Mouse (Mus musculus) hindbrain, embryonic 14.5 days (tissue): Measurements from ENCODE around the gene Cdkn2d. TPM values are rescaled to one million over a fixed set of nuclear protein-coding genes. Genes with fewer than 3 reads are reported as not detected.

Source experiments
- ATAC-seq: fragments of 200-750 bp; cut with Nextera tagmentation; 2 replicates; pipeline ENCODE4 v1.8.0; 2017; ENCODE audit warnings: moderate number of reproducible peaks, mild to moderate bottlenecking, moderate TSS enrichment, moderate library complexity; ENCODE audit not compliant: low FRiP score
- DNase-seq: peaks from one replicate; pipeline ENCODE4 v3.0.0-alpha.2; 2015; ENCODE audit warnings: low spot score
- H3K27ac ChIP-seq: fragments of 300-500 bp; sonication (generic); 2 replicates; pipeline ENCODE4 v1.5.1; 2014; ENCODE audit warnings: mild to moderate bottlenecking, moderate library complexity
- H3K27me3 ChIP-seq: fragments of 300-500 bp; sonication (generic); 2 replicates; pipeline ENCODE4 v1.6.1; 2014; ENCODE audit warnings: mild to moderate bottlenecking, low read length, mixed read lengths; ENCODE audit not compliant: control insufficient read depth, insufficient read depth
- H3K36me3 ChIP-seq: fragments of 300-500 bp; sonication (generic); replicated peaks from 2 replicates; pipeline ENCODE4 v1.6.1; 2014; ENCODE audit not compliant: control insufficient read depth, insufficient read depth
- H3K4me1 ChIP-seq: fragments of 300-500 bp; sonication (generic); replicated peaks from 2 replicates; pipeline ENCODE4 v1.6.1; 2014; ENCODE audit warnings: antibody characterized with exemption, low read length, mixed read lengths; ENCODE audit not compliant: control insufficient read depth, insufficient read depth
- H3K4me2 ChIP-seq: fragments of 300-500 bp; sonication (generic); replicated peaks from 2 replicates; pipeline ENCODE4 v1.6.1; 2014; ENCODE audit warnings: mild to moderate bottlenecking, moderate library complexity
- H3K4me3 ChIP-seq: fragments of 300-500 bp; sonication (generic); replicated peaks from 2 replicates; pipeline ENCODE4 v1.5.1; 2014; ENCODE audit warnings: mild to moderate bottlenecking, low read length
- H3K9ac ChIP-seq: fragments of 300-500 bp; sonication (generic); 2 replicates; pipeline ENCODE4 v1.6.1; 2014
- H3K9me3 ChIP-seq: fragments of 300-500 bp; sonication (generic); 2 replicates; pipeline ENCODE4 v1.6.1; 2016; ENCODE audit warnings: low read length; ENCODE audit not compliant: control insufficient read depth
- whole genome bisulfite sequencing: fragments of 180-500 bp; shearing (Covaris S2); extraction: QIAGEN DNeasy Blood & Tissue Kit; methylation state at CpG from one replicate; pipeline ENCODE4 v1.1.7; 2014; 5-methylcytosine and 5-hydroxymethylcytosine counted together
- polyA plus RNA-seq: library from polyadenylated mRNA; unstranded; fragments of >200 nt; fragmentation: Nextera tagmentation; extraction: Ambion mirVana; gene quantifications from 2 replicates; pipeline ENCODE4 v1.2.1, GENCODE M21; 2014

Cdkn2d gene
- polyA plus RNA-seq, 1 experiment from 2014 or later = 107 TPM

DNA sequence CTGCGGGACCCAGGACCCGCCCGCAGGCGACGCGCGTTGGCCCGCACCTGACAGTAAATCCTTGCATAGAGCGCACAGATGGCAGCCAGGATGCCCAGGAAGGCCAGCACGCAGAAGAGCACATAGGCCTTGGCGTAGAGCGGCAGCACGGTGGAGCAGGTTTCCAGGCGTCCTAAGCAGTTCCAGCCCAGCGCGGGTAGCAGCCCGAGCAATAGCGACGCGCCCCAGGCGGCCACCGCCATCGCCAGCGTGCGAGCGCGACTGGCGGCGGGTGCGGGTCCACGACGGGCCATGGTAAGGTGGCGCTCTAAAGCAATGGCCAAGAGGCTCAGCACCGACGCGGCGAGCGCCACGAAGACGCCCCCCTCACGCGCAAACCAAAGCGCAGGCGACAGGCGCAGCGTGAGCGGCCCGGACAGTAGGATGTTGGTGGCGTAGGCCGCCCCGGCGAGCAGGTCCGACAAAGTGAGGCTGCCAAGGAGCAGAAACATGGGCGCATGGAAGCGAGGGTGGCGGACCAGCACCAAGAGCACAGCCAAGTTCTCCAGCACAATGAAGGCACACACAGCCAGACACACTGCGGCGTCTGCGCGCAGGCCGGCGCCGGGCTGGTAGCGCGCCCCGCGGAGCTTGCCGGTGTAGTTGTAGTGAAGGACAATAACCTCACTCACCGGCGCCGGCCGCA, 46.6 kb downstream of the Cdkn2d start:
- H3K9ac ChIP-seq = peak overlapping the region; percentile 61
- H3K27ac ChIP-seq = peak overlapping the region; percentile 57
- H3K27me3 ChIP-seq = peaks cover 72% of the 10 kb centered on the region
- H3K36me3 ChIP-seq = no peaks in the 10 kb centered on the region
- no peaks in the 10 kb centered on the region for H3K9me3 ChIP-seq
- WGBS = under 1% methylated on average over 72 of the region's 72 CpGs
- peak overlapping the region; percentile 44 for H3K4me3 ChIP-seq
- peak; percentile 63 for ATAC-seq
- H3K4me1 ChIP-seq = peaks cover 15% of the 10 kb centered on the region; the same call in 1 of the 2 replicates
- peak overlapping the region; percentile 83 for H3K4me2 ChIP-seq
- peak; percentile 52 for DNase-seq

DNA sequence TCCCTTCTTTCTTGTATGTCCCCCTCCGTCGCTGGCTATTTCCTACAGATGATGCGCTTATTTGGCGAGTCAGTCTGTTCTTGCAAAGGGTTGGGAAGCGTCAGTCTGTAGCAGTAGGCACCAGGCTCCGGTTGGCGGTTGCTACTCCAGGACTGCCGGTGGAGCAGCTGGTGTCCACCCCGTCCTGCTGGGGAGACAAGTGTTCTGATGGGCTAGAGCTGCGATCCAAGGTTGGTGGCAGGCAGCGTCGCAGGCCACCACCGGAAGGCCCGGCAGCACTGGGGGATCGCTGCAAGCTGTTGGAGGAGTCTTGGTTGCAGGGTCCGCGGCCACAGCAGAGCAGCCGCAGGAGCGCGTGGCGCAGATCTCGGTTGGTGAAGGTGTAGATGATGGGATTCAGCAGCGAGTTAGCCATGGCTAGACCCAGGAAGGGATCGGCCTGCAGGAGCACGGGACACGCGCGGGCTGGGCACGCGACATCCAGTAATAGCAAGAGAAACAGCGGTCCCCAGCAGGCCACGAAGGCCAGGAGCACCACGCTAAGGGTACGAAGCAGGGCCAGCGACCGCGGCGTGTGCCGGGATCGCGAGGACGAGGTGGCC, 47.3 kb downstream of the Cdkn2d start:
- H3K27me3 ChIP-seq = peaks cover 65% of the 10 kb centered on the region
- WGBS = 4% methylated on average over 42 of the region's 42 CpGs

DNA sequence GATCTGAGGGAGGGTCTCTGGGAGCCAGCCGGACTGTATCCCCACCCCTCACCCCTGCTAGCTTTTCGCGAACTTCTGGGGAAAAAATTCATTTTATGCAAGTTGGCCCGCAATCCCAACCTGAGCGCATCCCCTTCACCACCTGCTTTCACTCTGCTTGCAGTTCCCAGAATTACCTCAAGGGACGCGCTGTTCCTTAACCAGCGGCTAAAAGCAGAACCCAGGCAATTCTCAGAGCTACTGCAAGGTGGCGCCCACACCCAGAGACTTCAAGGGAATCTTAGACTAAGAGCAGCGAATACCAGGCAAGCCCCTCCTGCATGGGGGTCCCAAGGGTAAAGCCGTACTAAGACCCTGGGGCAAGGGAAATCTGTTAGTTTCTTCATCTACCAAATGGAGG, 49.9 kb downstream of the Cdkn2d start:
- no peaks in the 10 kb centered on the region for H3K9me3 ChIP-seq
- DNase-seq (peak; percentile 84), ATAC-seq (no peak)
- no peak overlapping the region for H3K4me2 ChIP-seq
- H3K36me3 ChIP-seq = no peaks in the 10 kb centered on the region; the same call in 1 of the 2 replicates
- peaks cover 25% of the 10 kb centered on the region for H3K4me1 ChIP-seq
- peaks cover 43% of the 10 kb centered on the region for H3K27me3 ChIP-seq
- H3K4me3 ChIP-seq = no peak overlapping the region
- no peak overlapping the region for H3K27ac ChIP-seq
- WGBS = 2% methylated on average over 11 of the region's 11 CpGs
- no peak overlapping the region for H3K9ac ChIP-seq

More for the DNA sequence above, 47.3 kb downstream of the Cdkn2d start:
- Histone ChIP-seq H3K27ac (peak overlapping the region; percentile 57), H3K4me3 (peak overlapping the region; percentile 44), H3K36me3 (no peaks in the 10 kb centered on the region), H3K9me3 (no peaks in the 10 kb centered on the region), H3K9ac (peak overlapping the region; percentile 61), H3K4me2 (peak overlapping the region; percentile 83), H3K4me1 (peaks cover 15% of the 10 kb centered on the region; the same call in 1 of the 2 replicates)
- no peak for DNase-seq
- no peak for ATAC-seq

DNA sequence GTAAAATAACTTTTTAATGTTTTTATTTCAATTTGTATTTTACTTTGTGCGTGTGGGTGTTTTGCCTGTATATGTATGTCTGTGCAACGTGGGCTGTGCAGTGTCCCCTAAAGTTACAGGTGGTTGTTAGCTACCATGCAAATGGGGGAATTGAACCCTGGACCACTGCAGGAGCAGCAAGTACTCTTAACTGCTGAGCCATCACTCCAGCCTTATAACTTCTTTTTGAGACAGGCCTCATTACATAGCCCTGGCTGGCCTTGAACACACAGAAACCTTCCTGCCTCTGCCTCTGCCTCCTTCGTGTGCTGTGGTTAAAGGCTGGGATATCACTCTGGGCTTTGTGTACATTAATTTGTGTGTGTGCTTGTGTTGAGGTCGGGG, 51.8 kb downstream of the Cdkn2d start:
- H3K36me3 ChIP-seq = peaks cover 10% of the 10 kb centered on the region
- peak overlapping the region; percentile 92 for H3K4me3 ChIP-seq
- H3K9me3 ChIP-seq = no peaks in the 10 kb centered on the region
- DNase-seq (no peak), ATAC-seq (no peak)
- H3K4me1 ChIP-seq = peaks cover 28% of the 10 kb centered on the region
- H3K9ac ChIP-seq = peak overlapping the region; percentile 98
- peak overlapping the region; percentile 65 for H3K4me2 ChIP-seq
- 35% methylated on average over 4 of the region's 4 CpGs for WGBS
- H3K27me3 ChIP-seq = peaks cover 25% of the 10 kb centered on the region
- no peak overlapping the region for H3K27ac ChIP-seq

DNA sequence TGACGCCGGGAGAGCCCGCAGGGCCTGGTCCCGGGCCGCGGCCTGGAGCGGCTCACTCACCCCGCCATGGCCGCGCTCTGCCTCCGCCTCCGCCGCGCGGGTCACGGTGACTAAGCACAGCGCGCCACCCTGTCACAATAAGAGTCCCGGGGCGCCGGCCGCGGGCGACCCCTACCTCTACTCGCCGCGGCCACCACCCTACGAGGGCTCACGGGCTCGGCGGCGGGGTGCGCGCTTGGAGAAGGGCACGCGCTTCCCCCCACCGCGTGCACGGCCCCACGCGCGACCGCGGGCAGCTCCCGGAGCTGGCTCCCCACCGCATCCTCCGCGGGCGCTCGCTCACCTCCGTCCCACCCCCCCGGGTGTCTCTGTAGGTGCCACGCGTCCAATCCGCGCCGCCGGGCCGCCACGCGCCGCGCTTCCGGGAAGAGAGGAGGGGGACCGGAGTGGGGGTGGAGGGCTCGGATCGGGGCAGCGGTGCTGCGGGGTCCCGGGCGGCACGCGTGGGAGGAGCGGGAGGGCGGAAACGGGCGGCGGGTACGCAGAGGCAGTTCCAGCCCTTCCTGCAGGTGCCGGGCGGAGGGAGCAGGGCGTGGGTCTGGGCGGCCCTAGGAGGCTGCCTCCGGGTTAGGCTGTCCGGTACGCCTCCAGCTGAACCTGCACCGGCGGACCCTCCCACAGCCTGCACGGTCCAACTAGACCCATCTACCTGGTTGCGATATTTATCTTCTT, 52.3 kb downstream of the Cdkn2d start, which contains the start of gene Keap1:
TSS of gene Keap1 (minus strand) at position 629 of the 732 bp plus-strand sequence.
- WGBS = under 1% methylated on average over 80 of the region's 90 CpGs
- peak; percentile 86 for ATAC-seq
- H3K4me1 ChIP-seq = peaks cover 22% of the 10 kb centered on the region

More for the DNA sequence above, 52.3 kb downstream of the Cdkn2d start, which contains the start of gene Keap1:
- peaks cover 15% of the 10 kb centered on the region for H3K36me3 ChIP-seq
- H3K4me3 ChIP-seq = peak within 1 kb of the TSS; percentile 92
- H3K27ac ChIP-seq = peak within 1 kb of the TSS; percentile 90
- H3K4me2 ChIP-seq = peak within 1 kb of the TSS; percentile 65
- H3K27me3 ChIP-seq = peaks cover 19% of the 10 kb centered on the region
- DNase-seq = peak; percentile 71
- H3K9ac ChIP-seq = peak within 1 kb of the TSS; percentile 98
- H3K9me3 ChIP-seq = no peaks in the 10 kb centered on the region

Other genes with a start within 250 kb of the Cdkn2d start
- 1.0 and 2.0 TPM in 2 replicates for gene Zglp1, start 224.3 kb downstream of the Cdkn2d start, polyA plus RNA-seq
- gene Gm49373, start 218.3 kb downstream of the Cdkn2d start, polyA plus RNA-seq = 1.2 and 2.4 TPM in 2 replicates
- gene Fdx1l, start 217.8 kb downstream of the Cdkn2d start, polyA plus RNA-seq = 67.0 and 72.0 TPM in 2 replicates
- gene Gm38431, start 199.4 kb downstream of the Cdkn2d start, polyA plus RNA-seq = 0.95 and 1.6 TPM in 2 replicates
- gene Raver1, start 199.4 kb downstream of the Cdkn2d start, polyA plus RNA-seq = 35.2 and 37.6 TPM in 2 replicates
- 7.3 and 8.4 TPM in 2 replicates for gene Tyk2, start 160.2 kb downstream of the Cdkn2d start, polyA plus RNA-seq
- gene Cdc37, start 141.4 kb downstream of the Cdkn2d start, polyA plus RNA-seq = 192 and 215 TPM in 2 replicates
- gene Pde4a, start 125.7 kb downstream of the Cdkn2d start, polyA plus RNA-seq = 28.8 and 35.5 TPM in 2 replicates
- gene Keap1, start 52.0 kb downstream of the Cdkn2d start, polyA plus RNA-seq = 39.3 and 43.6 TPM in 2 replicates
- 3.9 and 4.1 TPM in 2 replicates for gene S1pr5, start 43.0 kb downstream of the Cdkn2d start, polyA plus RNA-seq
- gene Atg4d, start 26.1 kb downstream of the Cdkn2d start, polyA plus RNA-seq = 38.1 and 46.9 TPM in 2 replicates
- gene Kri1, start 3.4 kb downstream of the Cdkn2d start, polyA plus RNA-seq = 11.2 and 15.6 TPM in 2 replicates
- 1.8 and 2.2 TPM in 2 replicates for gene Ap1m2, start 20.9 kb upstream of the Cdkn2d start, polyA plus RNA-seq
- 58.4 and 62.3 TPM in 2 replicates for gene Slc44a2, start 29.3 kb upstream of the Cdkn2d start, polyA plus RNA-seq
- 188 and 201 TPM in 2 replicates for gene Ilf3, start 76.5 kb upstream of the Cdkn2d start, polyA plus RNA-seq
- gene Qtrt1, start 120.4 kb upstream of the Cdkn2d start, polyA plus RNA-seq = 39.3 and 39.7 TPM in 2 replicates
- gene Dnm2, start 133.5 kb upstream of the Cdkn2d start, polyA plus RNA-seq = 58.3 and 60.7 TPM in 2 replicates
- 46.3 and 51.1 TPM in 2 replicates for gene Tmed1, start 218.8 kb upstream of the Cdkn2d start, polyA plus RNA-seq
- 0.99 and 2.0 TPM in 2 replicates for gene AB124611, start 234.8 kb upstream of the Cdkn2d start, polyA plus RNA-seq